Mouse (Mus musculus) C2C12 (cell line): ENCODE data around the gene Pcbp4. TPM values are rescaled to one million over a fixed set of nuclear protein-coding genes. Genes with fewer than 3 reads are reported as not detected.

Source experiments
- H3K27me3 ChIP-seq: one replicate; pipeline ENCODE4 v1.6.1; 2011; ENCODE audit not compliant: control insufficient read depth, insufficient read depth, insufficient read length
- H3K36me3 ChIP-seq: one replicate; pipeline ENCODE4 v1.6.1; 2011; ENCODE audit not compliant: control insufficient read depth, insufficient read depth
- H3K4me3 ChIP-seq: one replicate; pipeline ENCODE4 v1.5.1; 2011; ENCODE audit warnings: mild to moderate bottlenecking, control low read depth; ENCODE audit not compliant: poor library complexity, insufficient read depth, severe bottlenecking
- H3K79me2 ChIP-seq: one replicate; pipeline ENCODE4 v1.6.1; 2011; ENCODE audit not compliant: control insufficient read depth, insufficient read depth
- H3K79me3 ChIP-seq: one replicate; pipeline ENCODE4 v1.6.1; 2011; ENCODE audit warnings: low read depth, control low read depth
- H3ac ChIP-seq: one replicate; pipeline ENCODE3; 2011; ENCODE audit warnings: low read depth; ENCODE audit not compliant: control insufficient read depth, insufficient read length
- CEBPB ChIP-seq: IDR thresholded peaks from one replicate; pipeline ENCODE4 v1.6.1; 2011; ENCODE audit warnings: low read depth, mild to moderate bottlenecking, control low read depth, moderate library complexity
- CTCF ChIP-seq: IDR thresholded peaks from one replicate; pipeline ENCODE4 v1.5.1; 2011; ENCODE audit not compliant: control insufficient read depth, insufficient read depth, insufficient read length
- FOSL1 ChIP-seq: IDR thresholded peaks from one replicate; pipeline ENCODE4 v1.8.0; 2011; ENCODE audit warnings: mild to moderate bottlenecking, low read length; ENCODE audit not compliant: poor library complexity, insufficient read depth, severe bottlenecking
- MAX ChIP-seq: IDR thresholded peaks from one replicate; pipeline ENCODE4 v1.6.1; 2011; ENCODE audit warnings: mild to moderate bottlenecking, control low read depth
- MYOD1 ChIP-seq: IDR thresholded peaks from one replicate; pipeline ENCODE4 v1.6.1; 2011; ENCODE audit warnings: low read depth; ENCODE audit not compliant: control insufficient read depth, insufficient read length
- MYOG ChIP-seq: IDR thresholded peaks from one replicate; pipeline ENCODE4 v1.6.1; 2011; ENCODE audit not compliant: control insufficient read depth, insufficient read length; ENCODE audit errors: extremely low read depth
- USF1 ChIP-seq: IDR thresholded peaks from one replicate; pipeline ENCODE4 v1.6.1; 2011; ENCODE audit warnings: low read depth, mild to moderate bottlenecking, control low read depth, moderate library complexity
- polyA plus RNA-seq: library from polyadenylated mRNA; unstranded; fragments of >200 nt; fragmentation: generic; extraction: Trizol; gene quantifications from one replicate; pipeline ENCODE4 v1.2.1, GENCODE M21; 2012; ENCODE audit warnings: missing spikeins

Gene Pcbp4
- polyA plus RNA-seq, 1 experiment: 294 TPM

- peaks cover 37% of the 10 kb centered on the region for H3K36me3 ChIP-seq
- H3K79me2 ChIP-seq: peaks cover 72% of the 10 kb centered on the region
- H3K27me3 ChIP-seq: no peaks in the 10 kb centered on the region
- peaks cover 57% of the 10 kb centered on the region for H3K79me3 ChIP-seq
- TF ChIP-seq USF1: no peak
- no peak for TF ChIP-seq CEBPB
- no peak for TF ChIP-seq FOSL1
- TF ChIP-seq MYOG: no peak
- no peak for TF ChIP-seq MYOD1
- TF ChIP-seq CTCF: no peak
- no peak for TF ChIP-seq MAX
- no peak overlapping the region for H3ac ChIP-seq
- H3K4me3 ChIP-seq: no peak overlapping the region
These were observed 4.1 kb downstream of the Pcbp4 start for GRCm38 (mm10) chr9:106457163-106457559.

DNA sequence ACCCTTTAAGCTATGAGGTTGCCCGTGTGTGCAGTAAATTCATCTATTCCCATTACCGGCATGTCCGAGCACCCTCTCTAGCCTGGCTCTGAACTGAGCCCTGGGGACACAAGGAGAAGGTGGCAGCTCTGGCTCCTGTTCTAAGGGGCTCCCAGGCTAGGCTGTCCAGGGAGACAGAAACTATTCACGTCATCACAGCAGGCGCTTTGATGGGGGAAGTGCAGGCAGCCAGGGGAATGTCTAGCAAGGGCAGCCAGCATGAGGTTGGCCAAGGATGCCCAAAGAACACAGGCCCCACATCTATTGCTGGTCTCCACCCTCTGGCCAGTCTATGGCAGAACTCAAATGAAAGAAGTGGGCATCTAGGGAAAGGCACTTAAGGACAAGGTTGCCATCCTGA is 4.8 kb downstream of the Pcbp4 start:
- H3K79me3 ChIP-seq: peaks cover 57% of the 10 kb centered on the region
- peaks cover 72% of the 10 kb centered on the region for H3K79me2 ChIP-seq
- H3ac ChIP-seq: no peak overlapping the region
- peaks cover 39% of the 10 kb centered on the region for H3K36me3 ChIP-seq
- TF ChIP-seq MAX: no peak
- no peak for TF ChIP-seq FOSL1
- no peak for TF ChIP-seq MYOD1
- H3K4me3 ChIP-seq: no peak overlapping the region
- H3K27me3 ChIP-seq: no peaks in the 10 kb centered on the region

DNA sequence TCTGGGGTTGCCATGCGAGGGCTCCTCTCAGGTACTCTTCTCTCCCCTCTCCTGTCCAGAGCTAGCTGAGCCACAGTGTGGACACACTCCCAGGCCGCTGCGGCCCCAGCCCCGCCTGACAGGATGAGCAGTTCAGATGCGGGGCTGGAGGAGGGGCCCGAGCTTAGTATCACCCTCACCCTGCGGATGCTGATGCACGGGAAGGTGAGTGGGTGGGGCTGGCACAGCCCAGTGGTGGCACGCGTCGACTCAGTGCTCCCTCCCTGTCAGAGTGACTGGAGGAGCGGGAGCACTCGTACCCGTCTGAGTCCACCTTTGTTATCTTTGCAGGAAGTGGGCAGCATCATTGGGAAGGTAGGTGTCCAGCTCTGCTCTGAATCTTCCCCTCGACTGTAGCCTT is 6.9 kb downstream of the Pcbp4 start:
- Histone ChIP-seq H3K79me2 (peaks cover 60% of the 10 kb centered on the region), H3K4me3 (no peak overlapping the region), H3K79me3 (peaks cover 48% of the 10 kb centered on the region), H3ac (no peak overlapping the region), H3K27me3 (no peaks in the 10 kb centered on the region), H3K36me3 (peaks cover 56% of the 10 kb centered on the region)
- TF ChIP-seq MAX (no peak), MYOG (no peak), FOSL1 (no peak), CEBPB (no peak), USF1 (no peak), CTCF (no peak), MYOD1 (no peak)

DNA sequence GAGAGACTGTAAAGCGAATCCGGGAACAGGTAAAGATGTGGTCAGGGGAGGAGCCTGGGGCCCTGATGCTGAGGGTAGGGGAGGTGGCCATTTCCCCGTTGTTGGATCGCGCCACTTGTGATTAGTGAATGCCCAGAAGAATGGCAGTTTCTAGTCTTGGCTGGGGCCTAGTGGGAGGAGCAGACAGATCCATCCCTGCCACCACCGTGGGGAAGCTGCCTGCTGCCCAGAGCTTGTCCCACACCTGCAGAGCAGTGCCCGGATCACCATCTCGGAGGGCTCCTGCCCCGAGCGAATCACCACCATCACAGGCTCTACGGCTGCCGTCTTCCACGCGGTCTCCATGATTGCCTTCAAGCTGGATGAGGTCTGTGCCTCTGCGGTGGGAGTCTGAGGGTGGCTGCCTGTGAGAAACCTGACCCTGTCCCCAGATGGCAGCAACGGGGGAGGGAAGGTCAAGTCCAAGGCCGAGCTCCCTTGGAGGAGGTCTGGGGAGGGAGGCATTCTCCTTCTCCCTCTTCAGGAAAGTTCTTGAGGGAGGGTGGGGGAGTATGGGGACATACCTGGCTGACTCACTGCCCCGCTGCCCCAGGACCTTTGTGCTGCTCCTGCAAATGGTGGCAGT is 7.4 kb downstream of the Pcbp4 start:
- TF ChIP-seq MYOG: no peak
- TF ChIP-seq CEBPB: no peak
- no peak for TF ChIP-seq MAX
- TF ChIP-seq USF1: no peak
- TF ChIP-seq FOSL1: no peak
- Histone ChIP-seq H3K27me3 (no peaks in the 10 kb centered on the region), H3ac (no peak overlapping the region), H3K4me3 (no peak overlapping the region), H3K36me3 (peaks cover 59% of the 10 kb centered on the region), H3K79me2 (peaks cover 54% of the 10 kb centered on the region), H3K79me3 (peaks cover 43% of the 10 kb centered on the region)

- TF ChIP-seq CEBPB (no peak), MYOD1 (no peak), CTCF (no peak), FOSL1 (no peak)
- Histone ChIP-seq H3K4me3 (no peak overlapping the region), H3K79me3 (peaks cover 37% of the 10 kb centered on the region), H3K36me3 (peaks cover 65% of the 10 kb centered on the region), H3K27me3 (no peaks in the 10 kb centered on the region), H3K79me2 (peaks cover 49% of the 10 kb centered on the region), H3ac (no peak overlapping the region)
These were observed 7.9 kb downstream of the Pcbp4 start for GRCm38 (mm10) chr9:106461026-106461415.

GRCm38 (mm10) chr9:106461641-106462429 is 8.7 kb downstream of the Pcbp4 start:
- Histone ChIP-seq H3K79me3 (peaks cover 30% of the 10 kb centered on the region), H3K36me3 (peaks cover 65% of the 10 kb centered on the region), H3K4me3 (no peak overlapping the region), H3K79me2 (peaks cover 41% of the 10 kb centered on the region), H3ac (no peak overlapping the region), H3K27me3 (no peaks in the 10 kb centered on the region)
- TF ChIP-seq FOSL1 (no peak), CTCF (no peak), MYOG (no peak), CEBPB (no peak)
